Mouse (Mus musculus) olfactory bulb, adult 2 months (tissue): ENCODE measurements around the gene BC049715. TPM values are rescaled to one million over a fixed set of nuclear protein-coding genes. Genes with fewer than 3 reads are reported as not detected.
"Not testable (repeated sequence)": the region's sequence is repeated elsewhere in the genome, so short reads cannot be mapped to it uniquely, and the experiment has no call there.

Experiments
- H3K27ac ChIP-seq: fragments of 200-500 bp; 2 replicates; pipeline ENCODE4 v1.5.1; 2012; ENCODE audit warnings: low read depth, low read length; ENCODE audit not compliant: insufficient read depth
- H3K4me1 ChIP-seq: fragments of 200-500 bp; 2 replicates; pipeline ENCODE4 v1.6.1; 2012; ENCODE audit warnings: low read length; ENCODE audit not compliant: control insufficient read depth, insufficient read depth
- H3K4me3 ChIP-seq: fragments of 200-500 bp; 2 replicates; pipeline ENCODE4 v1.5.1; 2012; ENCODE audit warnings: mild to moderate bottlenecking, low read depth, low read length, moderate library complexity; ENCODE audit not compliant: insufficient read depth
- CTCF ChIP-seq: fragments of 200-500 bp; IDR thresholded peaks from 2 replicates; pipeline ENCODE4 v1.5.1; 2012; ENCODE audit warnings: low read depth, mild to moderate bottlenecking, low read length, moderate library complexity; ENCODE audit not compliant: insufficient read depth
- POLR2A ChIP-seq: fragments of 200-500 bp; IDR thresholded peaks from 2 replicates; pipeline ENCODE4 v1.6.1; 2012; ENCODE audit warnings: mild to moderate bottlenecking, low read depth, low read length, moderate library complexity; ENCODE audit not compliant: insufficient read depth
- WGBS: fragments of 180-500 bp; shearing (Covaris S2); methylation state at CpG from one replicate; pipeline ENCODE4 v1.1.7; 2018; 5-methylcytosine and 5-hydroxymethylcytosine counted together
- polyA plus RNA-seq: library from polyadenylated mRNA; stranded (reverse); fragments of >200 nt; gene quantifications from 2 replicates; pipeline ENCODE4 v1.2.4, GENCODE M21; 2012; ENCODE audit warnings: low replicate concordance; ENCODE audit not compliant: missing spikeins, insufficient read depth, insufficient read length

The BC049715 gene
- polyA plus RNA-seq, 1 experiment = not detected

- no peak overlapping the region for H3K4me3 ChIP-seq
- no peak for TF ChIP-seq POLR2A
- no peak for TF ChIP-seq CTCF
- H3K4me1 ChIP-seq = 0 out of 2 replicates have a peak, but pooled peaks cover 2% of the 10 kb centered on the region
- WGBS = 27% methylated on average over 8 of the region's 8 CpGs
- no peak overlapping the region for H3K27ac ChIP-seq
Measured at GRCm38 (mm10) chr6:136874599-136874998, 47.2 kb downstream of the BC049715 start.

- H3K4me1 ChIP-seq = 0 out of 2 replicates have a peak, but pooled peaks cover 2% of the 10 kb centered on the region
- no peak for TF ChIP-seq POLR2A
- no peak for TF ChIP-seq CTCF
- 62% methylated on average over 9 of the region's 9 CpGs for WGBS
- no peak within 1 kb of the TSS for H3K27ac ChIP-seq
- no peak within 1 kb of the TSS for H3K4me3 ChIP-seq
Measured at GRCm38 (mm10) chr6:136875670-136876069, 48.2 kb downstream of the BC049715 start, which contains the start of gene Mgp. TSS of gene Mgp (minus strand) at chr6:136875823.

DNA sequence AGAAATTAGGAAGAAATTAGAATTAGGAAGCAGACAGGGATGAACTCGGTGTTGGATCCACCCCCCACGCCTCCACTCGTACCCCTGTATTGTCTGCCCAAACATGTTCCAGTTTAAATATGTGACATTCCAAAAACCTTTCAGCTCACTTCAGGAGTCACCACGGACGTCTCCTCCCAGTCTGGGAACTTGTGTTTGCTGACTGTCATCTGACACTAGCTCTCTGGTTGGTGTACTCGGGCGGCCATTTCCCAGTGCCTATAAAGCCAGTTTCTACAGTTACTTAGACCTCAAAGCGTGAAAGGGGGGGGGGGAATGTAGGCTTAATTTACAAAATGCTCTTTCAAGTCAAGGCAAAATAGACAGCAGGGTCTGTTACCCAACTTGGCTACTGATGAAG, 54.3 kb downstream of the BC049715 start:
- WGBS = 81% methylated on average over 8 of the region's 8 CpGs
- TF ChIP-seq CTCF (no peak), POLR2A (no peak)
- Histone ChIP-seq H3K4me1 (no peaks in the 10 kb centered on the region), H3K27ac (no peak overlapping the region), H3K4me3 (no peak overlapping the region)

DNA sequence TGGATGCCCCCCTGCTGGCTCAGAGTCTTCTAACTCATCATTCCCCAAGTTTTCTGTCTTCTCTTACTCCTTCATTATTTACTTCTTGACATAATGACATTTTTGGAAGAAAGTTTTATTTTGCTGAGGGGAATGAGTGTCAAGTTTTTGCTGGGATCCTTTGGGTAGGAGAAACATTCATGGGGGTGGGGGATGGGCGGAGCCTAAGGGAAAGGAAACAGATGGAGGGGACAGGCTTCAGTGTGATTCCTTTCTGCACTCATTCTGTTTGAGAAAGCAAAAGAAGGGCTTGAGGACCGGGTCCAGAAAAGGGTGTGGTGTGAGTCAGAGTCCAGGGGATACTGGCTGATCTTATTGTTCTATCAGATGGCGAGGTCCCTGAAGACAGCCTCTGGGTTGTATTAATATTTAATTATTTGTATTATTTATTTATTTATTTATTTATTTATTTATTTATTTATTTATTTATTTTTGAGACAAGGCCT, 56.0 kb downstream of the BC049715 start:
- WGBS = 95% methylated on average over 3 of the region's 3 CpGs
- TF ChIP-seq CTCF = no peak
- no peak for TF ChIP-seq POLR2A
- Histone ChIP-seq H3K4me3 (no peak overlapping the region), H3K27ac (no peak overlapping the region), H3K4me1 (no peaks in the 10 kb centered on the region)

GRCm38 (mm10) chr6:136883961-136884360, 56.5 kb downstream of the BC049715 start:
- Histone ChIP-seq H3K4me1 (no peaks in the 10 kb centered on the region), H3K4me3 (no peak overlapping the region), H3K27ac (no peak overlapping the region)
- WGBS = 95% methylated on average over 6 of the region's 6 CpGs
- TF ChIP-seq CTCF (no peak), POLR2A (no peak)

DNA sequence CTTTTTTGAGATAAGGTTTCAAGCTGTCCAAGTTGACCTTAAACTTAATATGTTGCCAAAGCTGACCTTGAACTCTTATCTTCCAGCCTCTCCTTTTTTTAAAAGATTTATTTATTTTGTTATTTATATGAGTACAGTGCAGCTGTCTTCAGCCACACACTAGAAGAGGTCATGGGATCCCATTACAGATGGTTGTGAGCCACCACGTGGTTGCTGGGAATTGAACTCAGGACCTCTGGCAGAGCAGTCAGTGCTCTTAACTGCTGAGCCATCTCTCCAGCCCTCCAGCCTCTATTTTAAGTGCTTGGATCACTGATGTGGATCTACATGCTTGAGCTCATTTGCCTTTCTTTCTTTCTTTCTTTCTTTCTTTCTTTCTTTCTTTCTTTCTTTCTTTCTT, 57.3 kb downstream of the BC049715 start:
- not testable (repeated sequence) for H3K4me1 ChIP-seq, H3K27ac ChIP-seq, H3K4me3 ChIP-seq
- 72% methylated on average over 1 of the region's 1 CpGs for WGBS

- no peak overlapping the region for H3K27ac ChIP-seq
- no peak for TF ChIP-seq POLR2A
- no peak for TF ChIP-seq CTCF
- no peaks in the 10 kb centered on the region for H3K4me1 ChIP-seq
- 58% methylated on average over 9 of the region's 9 CpGs for WGBS
- no peak overlapping the region for H3K4me3 ChIP-seq
Measured at GRCm38 (mm10) chr6:136887854-136888253, 60.4 kb downstream of the BC049715 start.

GRCm38 (mm10) chr6:136889067-136889466, 61.6 kb downstream of the BC049715 start:
- 88% methylated on average over 6 of the region's 6 CpGs for WGBS
- no peaks in the 10 kb centered on the region for H3K4me1 ChIP-seq
- TF ChIP-seq POLR2A = no peak
- no peak for TF ChIP-seq CTCF
- no peak overlapping the region for H3K27ac ChIP-seq
- no peak overlapping the region for H3K4me3 ChIP-seq

- WGBS = 87% methylated on average over 6 of the region's 6 CpGs
- Histone ChIP-seq H3K4me3 (no peak overlapping the region), H3K4me1 (no peaks in the 10 kb centered on the region), H3K27ac (no peak overlapping the region)
- TF ChIP-seq POLR2A (no peak), CTCF (no peak)
Measured at GRCm38 (mm10) chr6:136889554-136889953, 62.1 kb downstream of the BC049715 start.

Other genes with a start within 250 kb of the BC049715 start
- not detected in 2 replicates for gene Plbd1, start 165.7 kb upstream of the BC049715 start, polyA plus RNA-seq
- not detected in 2 replicates for gene Gucy2c, start 45.9 kb upstream of the BC049715 start, polyA plus RNA-seq
- not detected in 2 replicates for gene Hist4h4, start 23.2 kb upstream of the BC049715 start, polyA plus RNA-seq
- gene H2afj, start 19.4 kb upstream of the BC049715 start, polyA plus RNA-seq = not detected in 2 replicates
- 319 and 436 TPM in 2 replicates for gene Wbp11, start 607 bp downstream of the BC049715 start, polyA plus RNA-seq
- not detected in 2 replicates for gene Smco3, start 7.8 kb downstream of the BC049715 start, polyA plus RNA-seq
- not detected in 2 replicates for gene Art4, start 30.1 kb downstream of the BC049715 start, polyA plus RNA-seq
- not detected in 2 replicates for gene Mgp, start 48.2 kb downstream of the BC049715 start, polyA plus RNA-seq
- gene Erp27, start 94.6 kb downstream of the BC049715 start, polyA plus RNA-seq = not detected in 2 replicates
- gene Pde6h, start 96.2 kb downstream of the BC049715 start, polyA plus RNA-seq = not detected in 2 replicates
- gene Arhgdib, start 114.3 kb downstream of the BC049715 start, polyA plus RNA-seq = 393 TPM in 1 of 2 replicates, not detected in the other